Mouse (Mus musculus) hindbrain, embryonic 12.5 days (tissue): ENCODE data around the gene Txnrd2. TPM values are rescaled to one million over a fixed set of nuclear protein-coding genes. Genes with fewer than 3 reads are reported as not detected.

ENCODE experiments used
- ATAC-seq: fragments of 200-750 bp; cut with Nextera tagmentation; 2 replicates; pipeline ENCODE4 v1.8.0; 2017; ENCODE audit warnings: moderate TSS enrichment; ENCODE audit not compliant: low FRiP score
- H3K27ac ChIP-seq: fragments of 300-500 bp; sonication (generic); 2 replicates; pipeline ENCODE4 v1.5.1; 2016; ENCODE audit warnings: mild to moderate bottlenecking
- H3K27me3 ChIP-seq: fragments of 300-500 bp; sonication (generic); 2 replicates; pipeline ENCODE4 v1.6.1; 2016; ENCODE audit warnings: mild to moderate bottlenecking
- H3K36me3 ChIP-seq: fragments of 300-500 bp; sonication (generic); 2 replicates; pipeline ENCODE4 v1.6.1; 2016; ENCODE audit warnings: mild to moderate bottlenecking
- H3K4me1 ChIP-seq: fragments of 300-500 bp; sonication (generic); 2 replicates; pipeline ENCODE4 v1.6.1; 2016
- H3K4me2 ChIP-seq: fragments of 300-500 bp; sonication (generic); replicated peaks from 2 replicates; pipeline ENCODE4 v1.6.1; 2016; ENCODE audit warnings: mild to moderate bottlenecking
- H3K4me3 ChIP-seq: fragments of 300-500 bp; sonication (generic); 2 replicates; pipeline ENCODE4 v1.5.1; 2016; ENCODE audit warnings: mild to moderate bottlenecking
- H3K9ac ChIP-seq: fragments of 300-500 bp; sonication (generic); 2 replicates; pipeline ENCODE4 v1.6.1; 2016; ENCODE audit warnings: mild to moderate bottlenecking, moderate library complexity
- H3K9me3 ChIP-seq: fragments of 300-500 bp; sonication (generic); replicated peaks from 2 replicates; pipeline ENCODE4 v1.6.1; 2016; ENCODE audit warnings: mild to moderate bottlenecking
- WGBS: fragments of 180-500 bp; shearing (Covaris S2); methylation state at CpG from one replicate; pipeline ENCODE4 v1.1.7; 2016; 5-methylcytosine and 5-hydroxymethylcytosine counted together
- polyA plus RNA-seq: library from polyadenylated mRNA; unstranded; fragments of >200 nt; fragmentation: Nextera tagmentation; extraction: Ambion mirVana; gene quantifications from 2 replicates; pipeline ENCODE4 v1.2.1, GENCODE M21; 2016

Gene Txnrd2
- polyA plus RNA-seq, 1 experiment from 2014 or later: 20.3 TPM

- WGBS: 64% methylated on average over 4 of the region's 4 CpGs
- H3K4me1 ChIP-seq: peaks cover 31% of the 10 kb centered on the region
- peaks cover 44% of the 10 kb centered on the region for H3K36me3 ChIP-seq
- peak overlapping the region; percentile 45; the same call in 1 of the 2 replicates for H3K27ac ChIP-seq
- H3K4me2 ChIP-seq: no peak overlapping the region
- no peak for ATAC-seq
- H3K9me3 ChIP-seq: no peaks in the 10 kb centered on the region
- H3K27me3 ChIP-seq: no peaks in the 10 kb centered on the region
- H3K9ac ChIP-seq: no peak overlapping the region
- no peak overlapping the region for H3K4me3 ChIP-seq
These were observed 16.4 kb upstream of the Txnrd2 start for GRCm38 (mm10) chr16:18409776-18410175.

- H3K4me3 ChIP-seq: no peak overlapping the region
- H3K4me2 ChIP-seq: no peak overlapping the region
- peaks cover 29% of the 10 kb centered on the region for H3K4me1 ChIP-seq
- no peak overlapping the region for H3K9ac ChIP-seq
- H3K27ac ChIP-seq: no peak overlapping the region
- H3K9me3 ChIP-seq: no peaks in the 10 kb centered on the region
- no peaks in the 10 kb centered on the region for H3K27me3 ChIP-seq
- H3K36me3 ChIP-seq: peaks cover 40% of the 10 kb centered on the region
- 78% methylated on average over 5 of the region's 5 CpGs for WGBS
- no peak for ATAC-seq
These were observed 15.8 kb upstream of the Txnrd2 start for GRCm38 (mm10) chr16:18410418-18410817.

- Histone ChIP-seq H3K9ac (0 out of 2 replicates have a peak overlapping the region, but pooled peaks have one; percentile 4), H3K4me2 (no peak overlapping the region), H3K4me1 (peaks cover 29% of the 10 kb centered on the region), H3K9me3 (no peaks in the 10 kb centered on the region), H3K27ac (0 out of 2 replicates have a peak overlapping the region, but pooled peaks have one; percentile 53), H3K27me3 (no peaks in the 10 kb centered on the region), H3K4me3 (no peak overlapping the region), H3K36me3 (peaks cover 35% of the 10 kb centered on the region)
- WGBS: 71% methylated on average over 13 of the region's 13 CpGs
- ATAC-seq: peak; percentile 20; the same call in 1 of the 2 replicates
These were observed 15.0 kb upstream of the Txnrd2 start for GRCm38 (mm10) chr16:18411026-18411649.

- 0 out of 2 replicates have a peak overlapping the region, but pooled peaks have one; percentile 4 for H3K9ac ChIP-seq
- H3K4me3 ChIP-seq: no peak overlapping the region
- H3K36me3 ChIP-seq: peaks cover 33% of the 10 kb centered on the region
- 0 out of 2 replicates have a peak overlapping the region, but pooled peaks have one; percentile 53 for H3K27ac ChIP-seq
- 85% methylated on average over 12 of the region's 12 CpGs for WGBS
- 0 out of 2 replicates have a peak, but pooled peaks have one; percentile 9 for ATAC-seq
- no peak overlapping the region for H3K4me2 ChIP-seq
- H3K4me1 ChIP-seq: peaks cover 28% of the 10 kb centered on the region
- no peaks in the 10 kb centered on the region for H3K27me3 ChIP-seq
- no peaks in the 10 kb centered on the region for H3K9me3 ChIP-seq
These were observed 14.2 kb upstream of the Txnrd2 start for GRCm38 (mm10) chr16:18411802-18412476.

- peaks cover 23% of the 10 kb centered on the region for H3K36me3 ChIP-seq
- 92% methylated on average over 7 of the region's 7 CpGs for WGBS
These were observed 13.0 kb upstream of the Txnrd2 start for GRCm38 (mm10) chr16:18413032-18413816.

GRCm38 (mm10) chr16:18416094-18416761, 10.0 kb upstream of the Txnrd2 start:
- ATAC-seq: 0 out of 2 replicates have a peak, but pooled peaks have one; percentile 5
- Histone ChIP-seq H3K4me1 (peaks cover 12% of the 10 kb centered on the region), H3K36me3 (peaks cover 23% of the 10 kb centered on the region; the same call in 1 of the 2 replicates), H3K27me3 (no peaks in the 10 kb centered on the region), H3K4me3 (no peak overlapping the region), H3K9ac (no peak overlapping the region), H3K4me2 (no peak overlapping the region), H3K27ac (peak overlapping the region; percentile 45), H3K9me3 (no peaks in the 10 kb centered on the region)
- 66% methylated on average over 18 of the region's 18 CpGs for WGBS

More at GRCm38 (mm10) chr16:18413032-18413816, 13.0 kb upstream of the Txnrd2 start:
- Histone ChIP-seq H3K9ac (no peak overlapping the region), H3K4me3 (no peak overlapping the region), H3K27ac (no peak overlapping the region), H3K27me3 (no peaks in the 10 kb centered on the region), H3K4me1 (peaks cover 26% of the 10 kb centered on the region), H3K9me3 (no peaks in the 10 kb centered on the region), H3K4me2 (no peak overlapping the region)
- ATAC-seq: no peak

- WGBS: 67% methylated on average over 3 of the region's 3 CpGs
- H3K4me1 ChIP-seq: peaks cover 6% of the 10 kb centered on the region
- H3K4me2 ChIP-seq: no peak overlapping the region
- peaks cover 28% of the 10 kb centered on the region; the same call in 1 of the 2 replicates for H3K36me3 ChIP-seq
- no peaks in the 10 kb centered on the region for H3K27me3 ChIP-seq
- H3K27ac ChIP-seq: peak overlapping the region; percentile 45; the same call in 1 of the 2 replicates
- H3K9ac ChIP-seq: no peak overlapping the region
- H3K4me3 ChIP-seq: no peak overlapping the region
- H3K9me3 ChIP-seq: no peaks in the 10 kb centered on the region
- peak; percentile 19; the same call in 1 of the 2 replicates for ATAC-seq
These were observed 9.3 kb upstream of the Txnrd2 start for GRCm38 (mm10) chr16:18416837-18417236.

- Histone ChIP-seq H3K9ac (no peak overlapping the region), H3K4me3 (no peak overlapping the region), H3K4me1 (peaks cover 4% of the 10 kb centered on the region), H3K9me3 (no peaks in the 10 kb centered on the region), H3K36me3 (peaks cover 28% of the 10 kb centered on the region; the same call in 1 of the 2 replicates), H3K27me3 (no peaks in the 10 kb centered on the region), H3K27ac (no peak overlapping the region), H3K4me2 (no peak overlapping the region)
- WGBS: 95% methylated on average over 5 of the region's 5 CpGs
- ATAC-seq: no peak
These were observed 8.7 kb upstream of the Txnrd2 start for GRCm38 (mm10) chr16:18417491-18417890.

- no peak overlapping the region for H3K4me3 ChIP-seq
- no peak overlapping the region for H3K9ac ChIP-seq
- no peak for ATAC-seq
- no peak overlapping the region for H3K27ac ChIP-seq
- H3K27me3 ChIP-seq: no peaks in the 10 kb centered on the region
- H3K9me3 ChIP-seq: no peaks in the 10 kb centered on the region
- WGBS: 85% methylated on average over 4 of the region's 4 CpGs
- no peak overlapping the region for H3K4me2 ChIP-seq
- peaks cover 8% of the 10 kb centered on the region for H3K4me1 ChIP-seq
- peaks cover 30% of the 10 kb centered on the region for H3K36me3 ChIP-seq
These were observed 7.2 kb upstream of the Txnrd2 start for GRCm38 (mm10) chr16:18418756-18419602.

GRCm38 (mm10) chr16:18419603-18420026, 6.6 kb upstream of the Txnrd2 start:
- peaks cover 28% of the 10 kb centered on the region for H3K36me3 ChIP-seq
- WGBS: 91% methylated on average over 1 of the region's 1 CpGs

GRCm38 (mm10) chr16:18420571-18420970, 5.6 kb upstream of the Txnrd2 start:
- no peak overlapping the region for H3K27ac ChIP-seq
- no peak overlapping the region for H3K9ac ChIP-seq
- no peaks in the 10 kb centered on the region for H3K27me3 ChIP-seq
- H3K4me3 ChIP-seq: no peak overlapping the region
- H3K36me3 ChIP-seq: peaks cover 22% of the 10 kb centered on the region
- WGBS: 80% methylated on average over 3 of the region's 3 CpGs
- H3K9me3 ChIP-seq: no peaks in the 10 kb centered on the region
- H3K4me2 ChIP-seq: no peak overlapping the region
- ATAC-seq: no peak
- peaks cover 22% of the 10 kb centered on the region for H3K4me1 ChIP-seq

More at GRCm38 (mm10) chr16:18419603-18420026, 6.6 kb upstream of the Txnrd2 start:
- Histone ChIP-seq H3K27me3 (no peaks in the 10 kb centered on the region), H3K9me3 (no peaks in the 10 kb centered on the region), H3K4me1 (peaks cover 15% of the 10 kb centered on the region), H3K27ac (no peak overlapping the region), H3K9ac (no peak overlapping the region), H3K4me2 (no peak overlapping the region), H3K4me3 (no peak overlapping the region)
- no peak for ATAC-seq
